Mouse (Mus musculus) intestine, embryonic 16.5 days (tissue): ENCODE measurements around the gene Sap30. TPM values are rescaled to one million over a fixed set of nuclear protein-coding genes. Genes with fewer than 3 reads are reported as not detected.

Experiments
- ATAC-seq: fragments of 200-750 bp; cut with Nextera tagmentation; 2 replicates; pipeline ENCODE4 v1.8.0; 2017; ENCODE audit warnings: moderate TSS enrichment, moderate library complexity
- H3K27ac ChIP-seq: fragments of 300-500 bp; sonication (generic); 2 replicates; pipeline ENCODE4 v1.5.1; 2014; ENCODE audit warnings: mild to moderate bottlenecking, low read length
- H3K27me3 ChIP-seq: fragments of 300-500 bp; sonication (generic); replicated peaks from 2 replicates; pipeline ENCODE4 v1.6.1; 2014; ENCODE audit warnings: low read length, control low read depth, mixed read lengths; ENCODE audit not compliant: control insufficient read depth, insufficient read depth
- H3K36me3 ChIP-seq: fragments of 300-500 bp; sonication (generic); 2 replicates; pipeline ENCODE4 v1.6.1; 2014; ENCODE audit warnings: low read length, control low read depth; ENCODE audit not compliant: control insufficient read depth, insufficient read depth
- H3K4me1 ChIP-seq: fragments of 300-500 bp; sonication (generic); 2 replicates; pipeline ENCODE4 v1.6.1; 2014; ENCODE audit warnings: low read length, control low read depth, mixed read lengths; ENCODE audit not compliant: control insufficient read depth, insufficient read depth
- H3K4me2 ChIP-seq: fragments of 300-500 bp; sonication (generic); 2 replicates; pipeline ENCODE4 v1.6.1; 2014; ENCODE audit warnings: low read depth, low read length, control low read depth
- H3K4me3 ChIP-seq: fragments of 300-500 bp; sonication (generic); 2 replicates; pipeline ENCODE4 v1.5.1; 2014; ENCODE audit warnings: mild to moderate bottlenecking, low read length
- H3K9ac ChIP-seq: fragments of 300-500 bp; sonication (generic); 2 replicates; pipeline ENCODE4 v1.6.1; 2014; ENCODE audit warnings: low read depth, low read length
- H3K9me3 ChIP-seq: fragments of 300-500 bp; sonication (generic); 2 replicates; pipeline ENCODE4 v1.6.1; 2016; ENCODE audit warnings: low read length, control low read depth; ENCODE audit not compliant: control insufficient read depth
- WGBS: fragments of 180-500 bp; shearing (Covaris S2); extraction: QIAGEN DNeasy Blood & Tissue Kit; methylation state at CpG from one replicate; pipeline ENCODE4 v1.1.7; 2014; 5-methylcytosine and 5-hydroxymethylcytosine counted together
- polyA plus RNA-seq: library from polyadenylated mRNA; unstranded; fragments of >200 nt; fragmentation: Nextera tagmentation; extraction: Ambion mirVana; gene quantifications from 2 replicates; pipeline ENCODE4 v1.2.1, GENCODE M21; 2015

Sap30 gene
- polyA plus RNA-seq, 1 experiment from 2014 or later = 20.6 TPM

- Histone ChIP-seq H3K4me3 (no peak overlapping the region), H3K36me3 (peaks cover 2% of the 10 kb centered on the region; the same call in 1 of the 2 replicates), H3K9me3 (no peaks in the 10 kb centered on the region), H3K9ac (no peak overlapping the region), H3K4me1 (no peaks in the 10 kb centered on the region), H3K4me2 (no peak overlapping the region), H3K27me3 (no peaks in the 10 kb centered on the region), H3K27ac (no peak overlapping the region)
- WGBS = 81% methylated on average over 4 of the region's 4 CpGs
- no peak for ATAC-seq
Measured at GRCm38 (mm10) chr8:57480606-57481005, 7.1 kb downstream of the Sap30 start.

DNA sequence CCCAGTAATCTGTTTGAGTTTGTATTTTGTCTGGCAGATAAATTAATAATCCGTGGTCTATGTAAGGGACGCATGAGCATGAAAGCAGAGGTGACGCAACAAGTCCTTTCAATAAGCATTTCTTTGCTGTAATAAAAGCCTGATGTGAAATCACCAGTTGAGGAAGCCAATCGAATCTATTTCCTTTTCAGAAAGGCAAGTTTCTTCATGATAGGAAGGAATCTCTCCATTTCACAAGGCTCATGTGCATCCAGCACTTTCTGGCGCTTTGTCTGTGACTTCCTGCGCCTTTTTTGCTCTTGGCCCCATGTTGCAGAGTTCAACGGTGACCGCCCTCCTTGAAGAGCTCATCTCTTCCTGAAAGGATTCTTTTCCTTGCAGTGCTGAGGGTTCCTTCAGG lies 8.0 kb downstream of the Sap30 start:
- Histone ChIP-seq H3K4me2 (no peak overlapping the region), H3K9ac (no peak overlapping the region), H3K4me3 (no peak overlapping the region), H3K4me1 (no peaks in the 10 kb centered on the region), H3K27ac (no peak overlapping the region), H3K27me3 (no peaks in the 10 kb centered on the region), H3K9me3 (no peaks in the 10 kb centered on the region), H3K36me3 (peaks cover 2% of the 10 kb centered on the region; the same call in 1 of the 2 replicates)
- no peak for ATAC-seq
- WGBS = 93% methylated on average over 8 of the region's 8 CpGs

- Histone ChIP-seq H3K36me3 (peaks cover 2% of the 10 kb centered on the region; the same call in 1 of the 2 replicates), H3K4me2 (no peak overlapping the region), H3K9me3 (no peaks in the 10 kb centered on the region), H3K4me3 (no peak overlapping the region), H3K9ac (no peak overlapping the region), H3K27me3 (no peaks in the 10 kb centered on the region), H3K27ac (no peak overlapping the region), H3K4me1 (no peaks in the 10 kb centered on the region)
- 60% methylated on average over 3 of the region's 3 CpGs for WGBS
- no peak for ATAC-seq
Measured at GRCm38 (mm10) chr8:57478406-57478805, 9.3 kb downstream of the Sap30 start.

- Histone ChIP-seq H3K27me3 (no peaks in the 10 kb centered on the region), H3K9me3 (no peaks in the 10 kb centered on the region), H3K4me1 (peaks cover 1% of the 10 kb centered on the region; the same call in 1 of the 2 replicates), H3K9ac (no peak overlapping the region), H3K27ac (no peak overlapping the region), H3K4me3 (no peak overlapping the region), H3K36me3 (no peaks in the 10 kb centered on the region), H3K4me2 (no peak overlapping the region)
- 66% methylated on average over 6 of the region's 6 CpGs for WGBS
- ATAC-seq = no peak
Measured at GRCm38 (mm10) chr8:57473751-57474150, 13.9 kb downstream of the Sap30 start.

DNA sequence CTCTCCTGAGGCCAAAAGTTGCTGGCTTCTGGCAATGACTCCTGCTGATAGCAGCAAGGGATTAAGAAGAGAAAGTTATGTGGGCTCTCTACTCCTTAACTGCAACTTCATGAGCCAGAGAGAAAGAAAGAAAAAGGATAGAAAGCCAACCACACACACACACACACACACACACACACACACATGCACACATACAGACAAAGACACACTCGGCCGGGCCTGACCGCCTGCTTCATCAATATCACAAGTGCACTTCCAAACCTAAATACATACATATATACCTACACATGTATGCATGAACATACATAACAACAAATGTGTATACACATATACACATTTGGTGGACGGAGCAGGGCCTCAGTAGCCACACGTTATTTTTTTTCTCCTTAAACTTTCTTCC lies 16.8 kb downstream of the Sap30 start:
- no peak for ATAC-seq
- Histone ChIP-seq H3K4me3 (no peak overlapping the region), H3K4me2 (no peak overlapping the region), H3K9me3 (no peaks in the 10 kb centered on the region), H3K27me3 (no peaks in the 10 kb centered on the region), H3K9ac (no peak overlapping the region), H3K36me3 (no peaks in the 10 kb centered on the region), H3K27ac (no peak overlapping the region), H3K4me1 (peaks cover 4% of the 10 kb centered on the region; the same call in 1 of the 2 replicates)
- 95% methylated on average over 5 of the region's 5 CpGs for WGBS

DNA sequence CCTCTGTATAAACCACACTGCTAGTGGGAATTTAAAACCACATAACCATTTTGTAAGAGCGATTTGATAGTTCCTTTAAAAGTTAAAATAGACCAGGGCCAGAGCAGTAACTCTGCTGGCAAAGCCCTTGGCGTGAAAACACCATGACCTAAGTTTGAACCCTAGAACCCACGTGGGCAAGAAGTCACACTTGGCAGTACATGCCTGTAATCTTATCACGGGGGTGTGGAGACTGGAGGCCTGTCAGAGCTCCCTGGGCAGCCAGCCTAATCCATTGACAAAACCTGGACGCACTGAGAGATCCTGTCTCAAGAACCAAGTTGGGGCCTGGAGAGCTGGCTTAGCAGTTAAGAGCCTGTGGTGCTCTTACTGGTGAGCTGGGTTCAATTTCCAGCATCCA lies 19.0 kb downstream of the Sap30 start:
- 32% methylated on average over 5 of the region's 5 CpGs for WGBS
- Histone ChIP-seq H3K27ac (no peak overlapping the region), H3K9me3 (no peaks in the 10 kb centered on the region), H3K36me3 (no peaks in the 10 kb centered on the region), H3K4me2 (no peak overlapping the region), H3K9ac (no peak overlapping the region), H3K4me1 (peaks cover 4% of the 10 kb centered on the region; the same call in 1 of the 2 replicates), H3K4me3 (no peak overlapping the region), H3K27me3 (no peaks in the 10 kb centered on the region)
- peak; percentile 76 for ATAC-seq

GRCm38 (mm10) chr8:57463757-57464156 lies 23.9 kb downstream of the Sap30 start:
- no peak overlapping the region for H3K4me3 ChIP-seq
- H3K4me2 ChIP-seq = no peak overlapping the region
- H3K9me3 ChIP-seq = no peaks in the 10 kb centered on the region
- no peak overlapping the region for H3K9ac ChIP-seq
- ATAC-seq = peak; percentile 80
- peaks cover 2% of the 10 kb centered on the region; the same call in 1 of the 2 replicates for H3K4me1 ChIP-seq
- WGBS = 65% methylated on average over 3 of the region's 3 CpGs
- no peaks in the 10 kb centered on the region for H3K36me3 ChIP-seq
- no peak overlapping the region for H3K27ac ChIP-seq
- H3K27me3 ChIP-seq = no peaks in the 10 kb centered on the region

GRCm38 (mm10) chr8:57462839-57463238 lies 24.8 kb downstream of the Sap30 start:
- no peaks in the 10 kb centered on the region for H3K4me1 ChIP-seq
- no peak for ATAC-seq
- H3K36me3 ChIP-seq = no peaks in the 10 kb centered on the region

DNA sequence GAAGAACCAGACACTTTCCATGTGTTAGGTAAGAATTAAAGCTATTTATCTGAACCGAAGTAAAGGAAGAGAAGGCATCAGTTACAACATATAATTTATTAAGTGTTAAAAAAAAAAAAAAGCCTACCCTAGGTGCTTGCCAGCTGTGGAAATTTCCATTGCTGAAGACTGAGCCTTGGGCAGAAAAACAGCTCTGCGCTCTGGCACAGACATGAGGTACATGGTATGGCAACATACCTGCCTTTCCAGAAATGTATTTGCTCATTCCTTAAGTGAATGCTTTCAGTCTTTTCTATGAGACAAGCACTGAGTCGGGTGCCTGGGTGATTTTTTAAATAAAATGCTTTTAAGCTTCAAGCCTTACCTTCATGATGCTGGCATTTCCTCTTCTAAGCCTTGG lies 29.7 kb downstream of the Sap30 start:
- ATAC-seq = no peak
- no peak overlapping the region for H3K4me3 ChIP-seq
- no peaks in the 10 kb centered on the region for H3K27me3 ChIP-seq
- H3K9ac ChIP-seq = no peak overlapping the region
- H3K4me1 ChIP-seq = no peaks in the 10 kb centered on the region
- no peak overlapping the region for H3K27ac ChIP-seq
- 69% methylated on average over 3 of the region's 3 CpGs for WGBS
- H3K4me2 ChIP-seq = no peak overlapping the region
- no peaks in the 10 kb centered on the region for H3K9me3 ChIP-seq
- no peaks in the 10 kb centered on the region for H3K36me3 ChIP-seq

More at GRCm38 (mm10) chr8:57462839-57463238, 24.8 kb downstream of the Sap30 start:
- Histone ChIP-seq H3K27ac (no peak overlapping the region), H3K4me3 (no peak overlapping the region), H3K4me2 (no peak overlapping the region), H3K27me3 (no peaks in the 10 kb centered on the region), H3K9ac (no peak overlapping the region), H3K9me3 (no peaks in the 10 kb centered on the region)
- WGBS = 68% methylated on average over 1 of the region's 1 CpGs

- no peak overlapping the region for H3K4me3 ChIP-seq
- no peaks in the 10 kb centered on the region for H3K9me3 ChIP-seq
- H3K9ac ChIP-seq = no peak overlapping the region
- no peaks in the 10 kb centered on the region for H3K27me3 ChIP-seq
- H3K27ac ChIP-seq = no peak overlapping the region
- ATAC-seq = no peak
- no peaks in the 10 kb centered on the region for H3K4me1 ChIP-seq
- WGBS = 85% methylated on average over 6 of the region's 6 CpGs
- no peak overlapping the region for H3K4me2 ChIP-seq
- no peaks in the 10 kb centered on the region for H3K36me3 ChIP-seq
Measured at GRCm38 (mm10) chr8:57457152-57457551, 30.5 kb downstream of the Sap30 start.
